Mouse (Mus musculus) limb, embryonic 10.5 days (tissue): ENCODE results near the gene Orai3. TPM values are rescaled to one million over a fixed set of nuclear protein-coding genes. Genes with fewer than 3 reads are reported as not detected.

Experiments
- DNase-seq: peaks from one replicate; pipeline ENCODE4 v3.0.0-alpha.2; 2017; ENCODE audit warnings: low spot score
- H3K27ac ChIP-seq: fragments of 300-500 bp; sonication (generic); 2 replicates; pipeline ENCODE4 v1.5.1; 2016; ENCODE audit warnings: mild to moderate bottlenecking
- H3K27me3 ChIP-seq: fragments of 300-500 bp; sonication (generic); 2 replicates; pipeline ENCODE4 v1.6.1; 2016; ENCODE audit warnings: low read depth, mild to moderate bottlenecking; ENCODE audit not compliant: poor library complexity, severe bottlenecking
- H3K36me3 ChIP-seq: fragments of 300-500 bp; sonication (generic); 2 replicates; pipeline ENCODE4 v1.6.1; 2016; ENCODE audit warnings: mild to moderate bottlenecking, moderate library complexity
- H3K4me1 ChIP-seq: fragments of 300-500 bp; sonication (generic); 2 replicates; pipeline ENCODE4 v1.6.1; 2016
- H3K4me3 ChIP-seq: fragments of 300-500 bp; sonication (generic); 2 replicates; pipeline ENCODE4 v1.5.1; 2016; ENCODE audit warnings: mild to moderate bottlenecking, moderate library complexity
- H3K9me3 ChIP-seq: fragments of 300-500 bp; sonication (generic); replicated peaks from 2 replicates; pipeline ENCODE4 v1.6.1; 2016; ENCODE audit warnings: mild to moderate bottlenecking
- WGBS: fragments of 180-500 bp; shearing (Covaris S2); methylation state at CpG from one replicate; pipeline ENCODE4 v1.1.7; 2016; 5-methylcytosine and 5-hydroxymethylcytosine counted together
- polyA plus RNA-seq: library from polyadenylated mRNA; unstranded; fragments of >200 nt; fragmentation: Nextera tagmentation; extraction: Ambion mirVana; gene quantifications from 2 replicates; pipeline ENCODE4 v1.2.1, GENCODE M21; 2016

Gene Orai3
- polyA plus RNA-seq, 1 experiment from 2014 or later = 16.0 TPM

DNA sequence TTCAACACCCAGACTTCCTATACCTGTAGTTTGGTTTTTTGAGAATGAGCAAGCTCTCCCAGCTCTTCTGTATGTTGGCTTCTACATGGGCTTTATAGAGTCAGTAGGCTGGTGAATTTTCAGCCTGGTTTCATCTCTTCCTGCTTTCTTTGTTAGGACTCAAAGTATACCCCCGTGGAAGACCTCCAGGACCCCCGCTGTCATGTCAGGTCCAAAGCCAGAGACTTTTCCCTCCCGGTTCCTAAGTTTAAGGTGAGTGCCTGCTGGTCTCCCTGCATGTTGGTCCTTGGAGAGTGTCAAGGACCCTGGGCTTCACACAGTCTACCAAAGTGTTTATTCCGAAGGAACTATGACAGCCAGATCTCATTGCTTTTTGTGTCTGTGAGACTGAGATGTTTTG lies 8.7 kb downstream of the Orai3 start:
- Histone ChIP-seq H3K36me3 (peaks cover 66% of the 10 kb centered on the region), H3K4me1 (peaks cover 20% of the 10 kb centered on the region), H3K4me3 (peak overlapping the region; percentile 97), H3K9me3 (no peaks in the 10 kb centered on the region), H3K27ac (peak overlapping the region; percentile 99), H3K27me3 (no peaks in the 10 kb centered on the region)
- 84% methylated on average over 4 of the region's 4 CpGs for WGBS
- no peak for DNase-seq

DNA sequence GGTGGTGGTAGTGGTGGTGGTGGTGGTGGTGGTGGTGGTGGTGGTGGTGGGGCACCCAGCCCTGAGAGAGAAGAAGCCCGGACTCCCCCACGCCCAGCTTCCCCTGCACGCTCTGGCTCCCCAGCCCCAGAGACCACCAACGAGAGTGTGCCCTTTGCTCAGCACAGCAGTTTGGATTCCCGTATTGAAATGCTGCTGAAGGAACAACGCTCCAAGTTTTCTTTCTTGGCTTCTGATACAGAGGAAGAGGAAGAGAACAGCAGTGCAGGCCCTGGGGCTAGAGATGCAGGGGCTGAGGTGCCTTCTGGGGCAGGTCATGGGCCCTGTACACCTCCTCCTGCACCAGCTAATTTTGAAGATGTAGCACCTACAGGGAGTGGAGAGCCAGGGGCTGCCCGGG lies 15.7 kb downstream of the Orai3 start, which contains the start of gene Gm49388:
Gene Gm49388, plus strand, starts transcription at position 301 of the 400 bp plus-strand sequence.
- no peaks in the 10 kb centered on the region for H3K27me3 ChIP-seq
- no peaks in the 10 kb centered on the region for H3K4me1 ChIP-seq
- H3K36me3 ChIP-seq = peaks cover 99% of the 10 kb centered on the region
- no peak for DNase-seq
- H3K27ac ChIP-seq = no peak within 1 kb of the TSS
- H3K9me3 ChIP-seq = no peaks in the 10 kb centered on the region
- 93% methylated on average over 7 of the region's 7 CpGs for WGBS
- H3K4me3 ChIP-seq = no peak within 1 kb of the TSS

DNA sequence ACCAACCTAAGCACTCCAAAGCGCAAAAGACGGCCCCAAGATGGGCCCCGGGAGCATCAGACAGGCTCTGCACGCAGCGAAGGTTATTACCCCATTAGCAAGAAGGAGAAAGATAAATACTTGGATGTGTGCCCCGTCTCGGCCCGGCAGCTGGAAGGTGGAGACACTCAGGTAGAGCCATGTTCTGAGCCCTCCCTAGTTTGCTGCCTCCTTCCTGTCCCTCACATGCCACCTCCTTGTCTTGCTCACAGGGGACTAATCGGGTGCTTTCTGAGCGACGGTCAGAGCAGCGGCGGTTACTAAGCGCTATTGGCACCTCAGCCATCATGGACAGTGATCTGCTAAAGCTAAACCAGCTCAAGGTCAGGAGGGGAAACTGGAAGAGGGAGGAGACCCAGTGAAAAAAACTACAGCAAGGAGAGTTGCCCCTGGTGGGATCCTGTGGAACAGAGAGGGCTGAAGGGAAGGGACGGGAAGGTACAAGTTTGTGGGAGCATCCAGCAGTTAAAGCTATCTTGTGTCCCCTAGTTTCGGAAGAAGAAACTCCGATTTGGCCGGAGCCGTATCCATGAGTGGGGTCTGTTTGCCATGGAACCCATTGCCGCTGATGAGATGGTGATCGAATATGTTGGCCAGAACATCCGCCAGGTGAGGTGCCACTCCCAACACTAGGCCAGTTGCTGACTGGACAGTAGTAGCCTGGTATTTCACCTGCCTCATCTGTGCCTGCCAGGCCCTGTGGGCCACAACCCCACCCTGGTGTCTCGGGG lies 27.6 kb downstream of the Orai3 start:
- no peak overlapping the region for H3K4me3 ChIP-seq
- no peaks in the 10 kb centered on the region for H3K9me3 ChIP-seq
- WGBS = 94% methylated on average over 23 of the region's 23 CpGs
- H3K27me3 ChIP-seq = no peaks in the 10 kb centered on the region
- peaks cover 12% of the 10 kb centered on the region for H3K4me1 ChIP-seq
- H3K36me3 ChIP-seq = peaks cover 95% of the 10 kb centered on the region
- no peak overlapping the region for H3K27ac ChIP-seq
- no peak for DNase-seq

DNA sequence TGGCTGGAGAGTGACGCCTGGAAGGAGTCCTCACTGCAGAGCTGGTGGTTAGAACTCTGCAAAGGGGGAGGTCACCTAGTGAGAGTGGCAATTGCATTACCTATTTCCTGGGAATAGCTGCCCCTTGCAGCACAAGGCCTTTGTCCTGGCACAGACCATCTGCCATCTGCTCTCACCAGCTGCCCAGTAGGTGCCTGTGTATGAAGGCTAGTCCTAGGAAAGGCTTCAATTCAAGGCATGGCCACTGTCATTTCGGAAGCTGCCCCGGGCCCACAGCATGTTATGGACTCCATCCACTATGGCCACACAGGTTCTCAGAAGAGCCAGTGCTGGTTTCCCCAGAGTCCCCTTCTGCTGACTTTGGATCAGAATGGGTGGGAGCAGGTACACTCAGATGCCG lies 29.0 kb downstream of the Orai3 start:
- no peak overlapping the region for H3K4me3 ChIP-seq
- WGBS = 93% methylated on average over 4 of the region's 4 CpGs
- H3K36me3 ChIP-seq = peaks cover 93% of the 10 kb centered on the region
- H3K27me3 ChIP-seq = no peaks in the 10 kb centered on the region
- H3K4me1 ChIP-seq = peaks cover 12% of the 10 kb centered on the region
- no peak for DNase-seq
- H3K9me3 ChIP-seq = no peaks in the 10 kb centered on the region
- no peak overlapping the region for H3K27ac ChIP-seq

DNA sequence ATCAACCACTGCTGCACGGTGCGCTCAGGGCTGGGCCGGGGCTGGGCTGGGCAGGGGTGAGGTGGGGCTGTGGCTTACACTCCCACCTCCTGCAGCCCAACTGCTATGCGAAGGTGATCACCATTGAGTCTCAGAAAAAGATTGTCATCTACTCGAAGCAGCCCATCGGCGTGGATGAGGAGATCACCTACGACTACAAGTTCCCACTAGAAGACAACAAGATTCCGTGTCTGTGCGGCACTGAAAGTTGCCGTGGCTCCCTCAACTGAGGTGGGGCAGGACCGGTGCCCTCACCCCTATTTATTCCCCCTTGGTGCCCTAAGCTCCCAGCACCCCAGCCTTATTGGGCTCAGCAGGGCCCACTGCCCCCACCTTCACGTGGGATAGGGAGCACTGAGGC lies 29.6 kb downstream of the Orai3 start:
- WGBS = 92% methylated on average over 13 of the region's 13 CpGs
- Histone ChIP-seq H3K27ac (no peak overlapping the region), H3K4me3 (no peak overlapping the region)

DNA sequence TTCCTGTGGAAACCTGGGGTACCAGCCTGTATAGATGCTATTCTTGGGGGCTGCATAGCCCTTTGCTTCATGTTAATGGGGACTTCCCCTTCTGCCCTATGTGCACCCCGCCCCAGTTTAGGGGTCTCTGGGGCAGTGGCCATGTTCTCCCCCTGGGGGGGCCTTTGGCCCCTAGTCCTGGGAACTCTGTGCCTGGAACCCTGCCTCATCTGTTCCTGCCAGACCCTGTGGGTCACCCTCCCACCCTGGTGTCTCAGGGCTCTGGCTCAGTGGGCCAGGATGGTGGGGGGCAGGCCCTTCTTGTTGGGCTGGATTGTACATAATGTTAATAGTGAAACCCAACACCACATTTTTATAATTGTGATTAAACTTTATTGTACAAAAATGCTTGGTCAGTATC lies 30.1 kb downstream of the Orai3 start:
- Histone ChIP-seq H3K4me1 (peaks cover 12% of the 10 kb centered on the region), H3K4me3 (no peak overlapping the region), H3K36me3 (peaks cover 94% of the 10 kb centered on the region), H3K27me3 (no peaks in the 10 kb centered on the region), H3K27ac (no peak overlapping the region), H3K9me3 (no peaks in the 10 kb centered on the region)
- no peak for DNase-seq
- WGBS = 90% methylated on average over 1 of the region's 1 CpGs

More for the DNA sequence above, 29.6 kb downstream of the Orai3 start:
- Histone ChIP-seq H3K4me1 (peaks cover 12% of the 10 kb centered on the region), H3K36me3 (peaks cover 93% of the 10 kb centered on the region), H3K9me3 (no peaks in the 10 kb centered on the region), H3K27me3 (no peaks in the 10 kb centered on the region)
- DNase-seq = no peak

DNA sequence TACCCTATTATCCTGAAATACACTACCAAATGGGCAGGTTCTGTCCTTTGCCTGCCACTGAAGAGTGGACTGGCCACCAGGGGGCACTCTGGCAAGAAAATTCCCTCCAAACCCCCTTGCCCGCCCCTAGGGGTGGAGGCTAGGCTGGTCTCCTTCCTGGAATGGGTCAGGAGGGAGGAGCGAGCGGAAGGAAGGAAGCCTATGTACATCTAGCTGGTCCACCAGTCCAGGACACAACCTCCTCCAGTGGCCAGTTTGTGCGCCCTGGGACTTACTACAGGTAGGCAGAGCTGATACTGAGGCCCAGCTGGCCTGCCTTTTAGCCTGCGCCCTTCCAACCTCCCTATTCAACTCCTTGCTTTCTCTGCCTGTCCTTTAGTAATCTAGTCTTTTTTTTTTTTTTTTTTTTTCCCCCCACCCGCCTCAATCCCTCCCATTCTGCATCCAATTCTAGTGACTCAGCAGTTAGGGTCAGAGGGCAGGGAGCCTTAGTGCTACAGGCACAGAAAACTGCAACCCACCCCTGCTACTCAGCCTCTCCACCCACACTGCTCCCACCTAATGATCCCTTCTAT lies 30.9 kb downstream of the Orai3 start, which contains the start of gene Hsd3b7:
Gene Hsd3b7, plus strand, starts transcription at position 170 of the 575 bp plus-strand sequence.
- Histone ChIP-seq H3K4me3 (peak within 1 kb of the TSS; percentile 22; the same call in 1 of the 2 replicates), H3K9me3 (no peaks in the 10 kb centered on the region), H3K36me3 (peaks cover 87% of the 10 kb centered on the region), H3K4me1 (peaks cover 12% of the 10 kb centered on the region), H3K27ac (0 out of 2 replicates have a peak within 1 kb of the TSS, but pooled peaks have one; percentile 23), H3K27me3 (no peaks in the 10 kb centered on the region)
- 31% methylated on average over 6 of the region's 6 CpGs for WGBS
- peak; percentile 97 for DNase-seq

DNA sequence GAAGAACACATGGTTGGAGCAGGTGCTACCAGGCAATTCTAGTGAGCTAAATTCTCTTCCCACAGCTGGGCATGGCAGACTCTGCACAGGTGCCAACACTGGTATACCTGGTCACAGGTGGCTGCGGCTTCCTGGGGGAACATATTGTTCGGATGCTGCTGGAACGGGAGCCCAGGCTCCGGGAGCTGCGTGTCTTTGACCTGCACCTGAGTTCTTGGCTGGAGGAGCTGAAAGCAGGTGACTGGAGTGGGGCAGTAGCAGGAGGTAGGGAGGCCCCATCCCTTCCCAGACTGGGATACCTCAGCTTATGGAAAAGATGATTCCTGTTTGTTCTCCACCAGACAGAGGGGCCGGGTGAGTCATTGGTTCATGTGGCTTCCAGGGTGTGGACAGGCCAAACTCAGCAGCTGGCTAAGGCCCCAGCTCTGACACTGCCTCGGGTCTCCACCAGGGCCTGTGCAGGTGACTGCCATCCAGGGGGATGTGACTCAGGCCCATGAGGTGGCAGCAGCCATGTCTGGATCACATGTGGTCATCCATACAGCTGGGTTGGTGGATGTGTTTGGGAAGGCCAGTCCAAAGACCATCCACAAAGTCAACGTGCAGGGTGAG lies 31.5 kb downstream of the Orai3 start:
- H3K4me3 ChIP-seq = 0 out of 2 replicates have a peak overlapping the region, but pooled peaks have one; percentile 22
- WGBS = 90% methylated on average over 8 of the region's 8 CpGs

DNA sequence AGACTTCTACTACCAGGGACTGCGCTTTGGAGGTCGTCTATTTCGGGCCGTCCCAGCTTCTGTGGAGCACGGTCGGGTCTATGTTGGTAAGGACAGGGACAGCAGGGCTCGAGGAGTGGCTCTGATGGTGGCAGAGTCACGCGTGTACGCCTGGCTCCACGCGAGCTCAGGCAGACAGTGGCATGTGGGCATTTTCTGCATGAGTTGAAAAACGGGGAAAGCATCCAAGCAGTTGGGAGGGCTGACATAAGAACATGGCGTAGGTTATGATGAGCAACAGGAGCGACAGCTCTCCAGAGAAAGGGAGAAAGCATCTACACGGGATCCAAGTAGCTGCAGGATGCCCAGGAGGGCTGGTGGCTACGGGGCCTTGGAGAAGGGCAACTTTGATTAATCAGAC lies 32.7 kb downstream of the Orai3 start:
- Histone ChIP-seq H3K36me3 (peaks cover 71% of the 10 kb centered on the region), H3K9me3 (no peaks in the 10 kb centered on the region), H3K4me1 (peaks cover 12% of the 10 kb centered on the region), H3K27me3 (no peaks in the 10 kb centered on the region), H3K4me3 (no peak overlapping the region), H3K27ac (no peak overlapping the region)
- WGBS = 93% methylated on average over 17 of the region's 17 CpGs
- no peak for DNase-seq

More for the DNA sequence above, 31.5 kb downstream of the Orai3 start:
- Histone ChIP-seq H3K27ac (no peak overlapping the region), H3K9me3 (no peaks in the 10 kb centered on the region), H3K36me3 (peaks cover 81% of the 10 kb centered on the region), H3K27me3 (no peaks in the 10 kb centered on the region), H3K4me1 (peaks cover 12% of the 10 kb centered on the region)
- no peak for DNase-seq

DNA sequence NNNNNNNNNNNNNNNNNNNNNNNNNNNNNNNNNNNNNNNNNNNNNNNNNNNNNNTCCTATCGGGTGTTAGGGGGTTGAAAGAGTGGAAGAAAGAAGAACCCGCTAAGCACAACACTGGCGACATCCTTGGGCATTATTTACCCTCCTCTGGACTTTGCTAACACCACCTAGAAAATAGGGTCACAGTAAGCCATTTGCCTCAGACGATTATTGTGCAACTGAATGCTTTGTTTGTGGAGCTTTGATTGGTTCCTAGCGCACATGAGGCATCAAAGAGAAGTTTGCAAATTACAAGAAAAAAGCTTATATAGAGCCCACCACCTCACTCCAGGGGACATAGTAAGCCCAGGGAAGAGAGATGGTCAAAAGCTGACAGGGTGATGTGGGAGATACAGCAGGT lies 39.2 kb downstream of the Orai3 start:
- Histone ChIP-seq H3K36me3 (peaks cover 56% of the 10 kb centered on the region), H3K27ac (no peak overlapping the region), H3K4me3 (no peak overlapping the region), H3K9me3 (no peaks in the 10 kb centered on the region), H3K4me1 (no peaks in the 10 kb centered on the region), H3K27me3 (no peaks in the 10 kb centered on the region)
- 84% methylated on average over 5 of the region's 5 CpGs for WGBS
- no peak for DNase-seq

DNA sequence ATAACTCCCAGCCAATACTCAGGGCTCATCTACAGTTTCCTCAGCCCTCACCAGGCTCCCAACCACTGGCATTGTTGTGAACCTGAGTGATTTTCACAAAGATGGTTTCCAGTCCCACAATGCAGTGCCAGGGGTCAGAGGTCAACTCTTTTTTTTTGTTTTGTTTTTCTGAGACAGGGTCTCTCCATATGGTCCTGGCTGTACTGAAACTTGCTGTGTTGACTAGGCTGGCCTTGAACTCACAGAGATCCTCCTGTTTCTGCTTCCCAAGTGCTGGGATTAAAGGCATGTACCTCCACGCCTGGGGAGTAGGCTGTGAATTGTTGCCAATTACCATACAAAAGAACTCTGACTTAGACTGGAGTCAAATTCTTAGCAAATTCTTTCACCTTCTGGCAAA lies 40.2 kb downstream of the Orai3 start:
- no peaks in the 10 kb centered on the region for H3K27me3 ChIP-seq
- H3K9me3 ChIP-seq = no peaks in the 10 kb centered on the region
- H3K4me3 ChIP-seq = no peak overlapping the region
- H3K27ac ChIP-seq = no peak overlapping the region
- peaks cover 57% of the 10 kb centered on the region for H3K36me3 ChIP-seq
- DNase-seq = no peak
- no peaks in the 10 kb centered on the region for H3K4me1 ChIP-seq
- 92% methylated on average over 1 of the region's 1 CpGs for WGBS

DNA sequence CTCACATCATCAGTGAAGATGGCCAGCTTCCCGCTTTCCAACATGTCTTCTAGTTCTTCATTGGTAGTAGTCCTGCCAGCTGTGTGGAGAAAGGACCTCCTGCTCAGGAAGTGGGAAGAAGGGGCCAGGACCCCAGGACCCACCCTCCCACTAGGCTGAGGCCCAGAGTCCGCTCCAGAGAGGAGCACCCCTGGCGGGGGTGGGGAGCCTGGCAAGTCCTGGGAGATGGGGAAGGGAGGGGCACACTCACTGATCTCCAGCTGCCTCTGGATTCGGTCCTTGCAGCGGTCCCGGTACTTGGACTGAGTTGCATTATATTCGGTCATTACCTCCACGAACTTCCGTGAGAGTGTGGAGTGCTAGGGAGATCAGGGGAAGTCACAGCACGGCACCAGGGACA lies 41.0 kb downstream of the Orai3 start:
- Histone ChIP-seq H3K4me3 (no peak overlapping the region), H3K36me3 (peaks cover 63% of the 10 kb centered on the region), H3K4me1 (no peaks in the 10 kb centered on the region), H3K27ac (no peak overlapping the region), H3K27me3 (no peaks in the 10 kb centered on the region), H3K9me3 (no peaks in the 10 kb centered on the region)
- no peak for DNase-seq
- WGBS = 82% methylated on average over 10 of the region's 10 CpGs

DNA sequence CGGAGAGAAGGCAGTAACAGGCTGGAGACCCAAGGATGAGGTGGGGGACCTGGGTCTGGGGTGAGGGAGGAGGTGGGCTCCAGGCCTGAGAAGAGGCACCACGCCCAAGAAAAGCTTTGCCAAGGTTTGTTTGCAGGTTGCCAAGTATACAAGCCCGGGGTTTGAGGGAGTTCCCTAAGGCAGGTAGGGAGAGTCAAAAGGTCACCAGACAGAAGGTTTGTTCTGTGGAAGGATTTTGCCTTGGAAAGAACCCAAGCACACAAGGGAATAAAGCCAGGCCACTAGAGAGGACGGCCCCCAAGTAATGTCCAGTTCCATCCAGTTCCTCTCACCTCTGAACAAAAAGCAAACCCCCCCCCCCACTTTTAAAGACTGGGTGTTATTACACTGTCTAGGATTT lies 41.6 kb downstream of the Orai3 start:
- Histone ChIP-seq H3K4me3 (no peak overlapping the region), H3K36me3 (peaks cover 63% of the 10 kb centered on the region), H3K4me1 (no peaks in the 10 kb centered on the region), H3K9me3 (no peaks in the 10 kb centered on the region), H3K27ac (no peak overlapping the region), H3K27me3 (no peaks in the 10 kb centered on the region)
- WGBS = 81% methylated on average over 4 of the region's 4 CpGs
- no peak for DNase-seq
